Mouse (Mus musculus) right cerebral cortex, postnatal 14 days (tissue): Measurements from ENCODE around the gene Syndig1l.
A peak's percentile ranks its signal among the peaks of the same experiment; 100 is the strongest.

ENCODE experiments used
- DNase-seq: peaks from one replicate; pipeline ENCODE4 v3.0.0; 2022

Syndig1l gene

DNA sequence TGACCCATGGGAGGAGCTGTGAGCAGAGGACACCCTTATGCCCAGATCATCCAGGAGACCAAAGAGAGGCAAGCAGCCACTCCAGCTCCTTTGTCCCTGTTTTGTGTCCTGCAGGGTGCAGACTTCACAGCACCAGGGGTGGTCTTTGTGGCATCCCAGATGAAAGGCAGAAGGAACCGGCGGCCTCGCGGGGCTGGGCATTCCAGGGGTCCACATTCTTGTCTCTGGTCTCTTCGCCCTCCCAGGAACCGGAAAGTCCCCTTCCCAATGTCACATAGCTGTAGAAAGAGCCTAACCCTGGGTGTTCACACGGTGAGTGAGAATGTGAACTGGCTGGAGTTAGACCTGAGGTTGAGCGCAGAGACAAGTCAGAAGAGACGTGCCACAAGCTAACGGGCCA lies 27.0 kb downstream of the Syndig1l start:
- no peak for DNase-seq

DNA sequence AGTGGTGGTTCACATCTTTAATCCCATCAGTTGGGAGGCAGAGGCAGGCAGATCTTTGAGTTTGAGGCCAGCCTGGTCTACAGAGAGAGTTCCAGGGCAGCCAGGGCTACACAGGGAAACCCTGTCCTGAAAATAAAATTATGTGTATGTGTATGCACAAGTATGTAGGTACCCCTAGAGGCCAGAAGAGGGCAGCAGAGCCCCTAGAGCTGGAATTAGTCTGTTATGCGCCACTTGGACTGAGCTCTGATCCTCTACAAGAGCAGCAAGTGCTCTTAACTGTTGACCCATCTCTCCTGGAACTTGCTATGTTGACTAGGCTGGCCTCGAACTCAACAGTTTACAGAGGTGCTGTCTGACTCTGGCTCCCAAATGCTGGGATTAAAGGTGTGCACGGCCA lies 28.1 kb downstream of the Syndig1l start:
- DNase-seq = no peak

- peak; percentile 70 for DNase-seq
These were observed 44.7 kb downstream of the Syndig1l start for GRCm38 (mm10) chr12:84653912-84654311.

GRCm38 (mm10) chr12:84650234-84650633 lies 48.4 kb downstream of the Syndig1l start:
- DNase-seq = no peak

- DNase-seq = no peak
These were observed 58.0 kb downstream of the Syndig1l start, which contains the start of gene Vrtn for GRCm38 (mm10) chr12:84640654-84641053. Gene Vrtn, plus strand, starts transcription at chr12:84641019.

- DNase-seq = no peak
These were observed 58.4 kb downstream of the Syndig1l start for GRCm38 (mm10) chr12:84640253-84640652.

DNA sequence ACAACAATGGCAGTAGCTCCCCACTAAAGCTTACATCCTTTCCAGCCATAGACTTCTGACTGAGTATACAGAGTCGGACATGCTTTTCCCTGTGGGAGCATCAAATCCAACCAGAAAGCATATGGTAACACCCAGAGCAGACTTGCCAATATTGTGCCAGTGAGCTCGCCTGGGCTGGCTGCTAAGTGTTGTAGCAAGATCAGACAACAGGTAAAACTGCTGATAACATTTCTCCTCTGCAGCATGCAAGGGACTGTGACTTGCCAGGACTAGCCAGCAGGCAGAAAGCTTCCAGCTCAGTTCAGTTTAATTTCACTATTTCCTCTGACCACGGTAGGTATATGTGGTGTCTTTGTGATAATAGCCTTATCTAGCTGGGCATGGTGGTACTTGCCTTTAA lies 66.8 kb downstream of the Syndig1l start:
- DNase-seq = no peak
